Mouse (Mus musculus) layer of hippocampus, adult 2 months (tissue): ENCODE measurements at regions not wholly inside any gene's neighbourhood (a gene's known extent, or its start where the extent isn't known, plus 50 kb on each side); places are given as distances from the start of the nearest gene placed in this dataset.
"Not testable (repeated sequence)": the region's sequence is repeated elsewhere in the genome, so short reads cannot be mapped to it uniquely, and the experiment has no call there.

Source experiments
- DNase-seq, 2 experiments: peaks; one replicate each; pipeline ENCODE4 v3.0.0; 2022; ENCODE audit warnings: low spot score in 2 of 2
- H3K27ac ChIP-seq: fragments of 200-600 bp; 2 replicates; pipeline ENCODE4 v1.8.1; 2022
- H3K4me3 ChIP-seq: fragments of 200-600 bp; 2 replicates; pipeline ENCODE4 v1.8.1; 2022; ENCODE audit warnings: mild to moderate bottlenecking
- CTCF ChIP-seq: fragments of 200-600 bp; conservative IDR thresholded peaks from 2 replicates; pipeline ENCODE4 v1.8.1; 2022; ENCODE audit warnings: antibody characterized with exemption, mild to moderate bottlenecking, moderate library complexity

DNA sequence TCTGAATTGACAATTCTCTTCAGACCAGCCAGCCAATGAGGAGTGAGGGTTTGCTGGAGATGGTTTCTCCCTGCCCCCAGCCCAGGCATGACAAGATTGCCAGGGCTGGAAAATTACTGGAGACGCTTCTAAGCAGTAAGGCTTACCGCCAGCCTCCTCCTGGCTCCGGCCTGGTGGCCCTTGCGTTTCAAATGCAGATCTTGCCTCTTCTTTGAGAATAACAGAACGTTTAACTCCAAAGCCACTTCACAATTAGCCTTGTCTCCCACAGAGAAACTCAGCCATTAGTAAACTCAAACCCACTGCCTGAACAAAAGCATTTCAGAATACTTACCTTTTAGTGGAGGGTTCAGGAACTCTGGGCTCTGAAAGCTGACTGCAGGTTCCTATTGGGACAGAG, 150.6 kb upstream of the Ajap1 start:
- TF ChIP-seq CTCF, result no peak
- peak overlapping the region; percentile 53 for H3K27ac ChIP-seq

DNA sequence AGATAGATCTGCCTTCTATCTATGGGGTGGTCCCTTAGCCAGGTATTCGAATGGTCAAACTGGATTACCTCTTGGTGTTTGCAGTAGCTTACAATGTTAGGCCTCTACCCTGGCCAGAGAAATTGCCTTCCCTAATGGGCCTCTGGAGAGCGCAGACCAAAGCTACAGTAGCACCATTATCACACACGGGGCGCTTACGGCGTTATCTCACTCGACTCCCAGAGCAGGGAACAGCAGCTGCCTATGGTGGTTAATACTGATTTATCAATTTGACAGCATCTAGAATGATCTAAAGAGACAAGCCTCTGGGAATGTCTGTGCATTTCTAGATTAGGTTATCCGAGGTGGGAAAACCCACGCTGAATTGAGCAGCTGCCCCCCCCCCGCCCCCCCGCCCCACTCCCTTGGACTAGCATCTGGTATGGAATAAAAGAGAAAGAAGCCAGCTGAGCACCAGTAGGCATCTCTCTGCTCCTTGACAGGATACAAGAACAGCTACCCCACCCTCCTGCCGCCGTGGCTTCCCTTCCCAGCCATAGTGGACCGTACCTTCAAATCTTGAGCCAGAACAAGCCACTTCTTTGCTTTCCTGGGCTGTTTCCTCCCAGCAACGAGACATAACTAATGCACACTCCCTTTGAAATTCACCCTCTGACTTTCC, 151.7 kb upstream of the Ajap1 start:
- TF ChIP-seq CTCF, result no peak
- H3K4me3 ChIP-seq, result no peak overlapping the region
- peak overlapping the region; percentile 53 for H3K27ac ChIP-seq
- DNase-seq, result no peak

More for the DNA sequence above, 150.6 kb upstream of the Ajap1 start:
- DNase-seq, result peak in 1 of 2 experiments; percentile 11
- H3K4me3 ChIP-seq, result no peak overlapping the region

DNA sequence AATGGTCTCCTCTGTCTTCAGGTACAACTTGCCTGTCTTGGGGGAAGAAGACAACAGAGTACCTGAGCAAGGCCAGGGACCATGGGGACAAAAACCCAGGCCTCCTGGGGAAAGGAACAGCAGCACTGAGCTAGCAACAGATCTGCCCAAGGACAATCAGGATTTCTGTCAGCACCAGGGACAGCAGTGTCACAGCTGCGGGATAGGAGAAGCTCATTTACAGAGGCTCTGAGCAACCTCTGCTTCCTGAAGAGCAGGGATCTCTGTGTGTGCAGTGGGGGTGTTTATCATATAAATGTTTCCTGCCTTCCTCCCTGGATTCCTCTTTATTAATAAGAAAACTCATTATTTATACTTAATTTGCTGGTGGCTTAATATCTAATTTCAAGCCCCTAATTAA, 155.4 kb upstream of the Ajap1 start:
- H3K27ac ChIP-seq, result no peak overlapping the region
- no peak for DNase-seq
- no peak overlapping the region for H3K4me3 ChIP-seq
- no peak for TF ChIP-seq CTCF

DNA sequence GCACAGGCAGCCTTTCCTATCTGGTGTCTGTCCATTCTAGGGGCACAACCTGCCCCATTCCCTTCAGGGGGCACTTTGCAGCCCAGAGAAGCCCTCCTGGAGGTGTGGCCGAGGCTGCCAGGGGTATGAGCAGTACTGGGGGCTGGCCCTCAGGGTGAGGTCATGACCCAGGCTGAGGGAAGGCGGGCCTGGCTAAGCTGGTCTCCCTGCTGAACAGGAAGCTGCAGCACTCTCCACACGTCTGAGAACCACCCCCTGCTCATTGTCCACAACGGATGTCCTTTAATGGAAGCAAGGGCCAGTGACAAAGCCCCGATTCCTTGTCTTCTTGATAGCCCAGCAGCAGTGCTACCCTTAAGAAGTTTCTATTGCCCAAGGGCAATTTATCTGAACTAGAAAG, 169.2 kb upstream of the Ajap1 start:
- Histone ChIP-seq H3K4me3 (no peak overlapping the region), H3K27ac (no peak overlapping the region)
- no peak for TF ChIP-seq CTCF
- no peak for DNase-seq

DNA sequence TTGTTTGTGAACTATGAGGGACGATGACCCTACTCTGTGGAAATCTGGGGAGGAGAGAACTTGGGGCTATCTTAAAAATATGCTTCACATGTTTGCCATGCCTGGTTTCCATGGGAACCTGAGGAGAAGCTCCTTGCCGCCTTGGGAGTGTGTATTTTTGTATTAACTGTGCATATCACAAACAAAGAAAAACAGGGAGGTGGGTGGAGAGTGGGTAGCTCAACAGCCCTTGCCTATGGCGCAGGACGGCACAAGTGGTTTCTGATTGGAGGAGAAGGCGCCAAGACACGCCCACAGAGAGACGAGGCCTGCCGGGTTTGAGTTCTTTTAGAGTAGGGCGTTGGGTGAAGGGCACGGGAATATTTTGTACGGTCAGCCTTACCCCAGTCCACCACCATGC, 170.2 kb upstream of the Ajap1 start:
- TF ChIP-seq CTCF, result no peak
- peak in 1 of 2 experiments; percentile 37 for DNase-seq
- Histone ChIP-seq H3K27ac (no peak overlapping the region), H3K4me3 (no peak overlapping the region)

DNA sequence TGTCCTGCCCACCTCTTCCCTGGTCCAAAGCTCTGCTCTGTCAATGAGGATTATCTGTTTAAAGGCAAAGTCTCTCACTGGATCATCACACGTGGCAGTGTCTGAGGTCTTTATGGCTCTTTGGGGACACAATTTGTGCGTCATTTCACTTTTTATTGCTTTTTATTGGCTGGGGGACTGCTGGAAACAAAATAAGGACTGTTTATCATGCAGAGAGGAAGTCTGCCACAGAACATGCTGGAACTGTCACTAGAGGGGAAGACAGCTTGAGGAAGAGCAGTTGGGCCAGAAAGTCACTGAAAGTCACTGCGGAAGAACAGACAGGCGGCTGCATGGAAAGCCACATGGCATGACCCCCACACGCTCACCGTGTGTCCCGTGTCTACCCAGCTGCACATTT, 180.1 kb upstream of the Ajap1 start:
- no peak overlapping the region for H3K4me3 ChIP-seq
- H3K27ac ChIP-seq, result no peak overlapping the region
- no peak for TF ChIP-seq CTCF
- DNase-seq, result no peak

DNA sequence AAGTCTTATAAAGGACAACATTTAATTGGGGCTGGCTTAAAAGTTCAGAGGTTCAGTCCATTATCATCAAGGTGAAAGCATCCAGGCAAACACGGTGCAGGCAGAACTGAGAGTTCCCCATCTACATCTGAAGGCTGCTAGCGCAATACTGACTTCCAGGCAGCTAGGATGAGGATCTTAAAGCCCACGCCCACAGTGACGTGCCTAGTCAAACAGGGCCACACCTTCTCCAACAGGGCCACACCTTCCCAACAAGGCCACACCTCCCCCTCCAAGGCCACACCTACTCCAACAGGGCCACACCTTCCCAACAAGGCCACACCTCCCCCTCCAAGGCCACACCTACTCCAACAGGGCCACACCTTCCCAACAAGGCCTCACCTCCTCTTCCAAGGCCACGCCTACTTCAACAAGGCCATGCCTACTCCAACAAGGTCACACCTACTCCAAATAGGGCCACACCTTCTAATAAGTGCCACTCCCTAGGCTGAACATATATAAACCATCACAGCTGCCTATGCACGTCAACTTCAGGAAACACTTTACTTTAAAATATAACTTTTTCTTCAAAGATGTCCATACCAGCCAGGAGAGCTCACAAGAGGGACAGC, 184.1 kb upstream of the Ajap1 start:
- not testable (repeated sequence) for DNase-seq, H3K27ac ChIP-seq, H3K4me3 ChIP-seq

DNA sequence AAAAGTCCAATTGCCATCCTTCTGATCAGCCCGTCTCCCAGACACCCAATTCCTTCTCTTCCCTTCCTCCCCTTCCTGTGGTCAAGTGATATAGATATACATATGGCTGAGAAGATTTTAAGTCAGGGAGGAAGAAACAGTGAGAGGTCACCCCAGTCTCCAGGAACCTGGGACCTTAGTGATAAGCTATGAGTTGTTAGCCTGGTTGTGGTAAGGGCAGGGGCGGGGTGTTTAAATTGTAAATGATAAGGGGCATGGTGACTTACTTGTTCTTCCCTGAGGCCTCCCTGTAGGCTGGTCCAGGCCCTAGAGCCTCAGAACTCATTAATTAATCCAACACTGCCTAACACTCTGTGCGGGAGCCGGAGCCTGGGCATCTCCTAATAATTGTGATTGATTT, 186.5 kb upstream of the Ajap1 start:
- no peak overlapping the region for H3K27ac ChIP-seq
- DNase-seq, result no peak
- H3K4me3 ChIP-seq, result no peak overlapping the region
- TF ChIP-seq CTCF, result no peak

DNA sequence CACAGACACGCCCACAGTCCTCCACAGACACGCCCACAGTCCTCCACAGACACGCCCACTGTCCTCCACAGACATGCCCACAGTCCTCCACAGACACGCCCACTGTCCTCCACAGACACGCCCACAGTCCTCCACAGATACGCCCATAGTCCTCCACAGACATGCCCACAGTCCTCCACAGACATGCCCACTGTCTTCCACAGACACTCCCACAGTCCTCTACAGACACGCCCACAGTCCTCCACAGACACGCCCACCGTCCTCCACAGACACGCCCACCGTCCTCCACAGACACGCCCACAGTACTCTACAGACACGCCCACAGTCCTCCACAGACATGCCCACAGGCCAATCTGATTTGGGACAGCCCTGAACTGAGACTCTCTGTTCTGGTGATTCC, 187.6 kb upstream of the Ajap1 start:
- H3K4me3 ChIP-seq, result no peak overlapping the region
- no peak for DNase-seq
- no peak for TF ChIP-seq CTCF
- H3K27ac ChIP-seq, result no peak overlapping the region

DNA sequence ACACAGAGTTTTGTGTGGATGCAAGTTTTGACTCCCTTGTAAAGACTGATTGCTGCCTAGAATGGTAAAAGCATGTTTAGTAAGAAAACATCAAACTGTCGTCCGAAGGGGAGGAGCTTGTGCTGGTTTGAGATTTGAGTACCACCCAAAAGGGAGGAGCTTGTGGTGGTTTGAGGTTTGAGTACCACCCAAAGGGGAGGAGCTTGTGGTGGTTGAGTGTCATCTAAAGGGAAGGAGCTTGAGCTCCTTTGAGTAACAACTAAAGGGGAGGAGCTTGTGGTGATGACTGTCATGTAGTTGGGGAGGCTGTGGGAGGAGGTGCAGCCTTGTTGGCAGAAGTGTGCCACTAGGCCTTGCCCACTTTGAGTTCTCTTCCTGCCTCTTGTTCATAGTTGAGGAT, 192.8 kb upstream of the Ajap1 start:
- no peak for DNase-seq
- no peak overlapping the region for H3K4me3 ChIP-seq
- no peak for TF ChIP-seq CTCF
- H3K27ac ChIP-seq, result no peak overlapping the region

DNA sequence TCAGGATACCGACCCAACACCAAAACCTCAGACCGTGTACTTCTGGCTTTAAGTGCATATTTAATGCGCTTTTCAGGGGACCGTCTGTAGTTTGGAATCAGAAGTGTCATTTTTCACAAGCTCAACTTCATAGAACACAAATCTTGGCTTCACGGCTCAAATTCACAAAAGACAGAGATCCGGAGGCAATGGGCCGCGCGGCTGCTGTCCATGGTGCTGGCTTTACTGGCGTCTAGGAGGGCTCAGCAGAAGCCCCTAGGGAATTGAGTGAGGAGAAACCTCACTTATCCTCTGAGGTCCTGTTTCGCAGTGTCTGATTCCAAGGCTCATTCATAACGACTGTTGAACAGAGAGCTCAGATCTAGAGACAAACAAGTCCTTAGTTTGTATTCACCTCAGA, 196.5 kb upstream of the Ajap1 start:
- Histone ChIP-seq H3K27ac (no peak overlapping the region), H3K4me3 (no peak overlapping the region)
- DNase-seq, result no peak
- no peak for TF ChIP-seq CTCF

DNA sequence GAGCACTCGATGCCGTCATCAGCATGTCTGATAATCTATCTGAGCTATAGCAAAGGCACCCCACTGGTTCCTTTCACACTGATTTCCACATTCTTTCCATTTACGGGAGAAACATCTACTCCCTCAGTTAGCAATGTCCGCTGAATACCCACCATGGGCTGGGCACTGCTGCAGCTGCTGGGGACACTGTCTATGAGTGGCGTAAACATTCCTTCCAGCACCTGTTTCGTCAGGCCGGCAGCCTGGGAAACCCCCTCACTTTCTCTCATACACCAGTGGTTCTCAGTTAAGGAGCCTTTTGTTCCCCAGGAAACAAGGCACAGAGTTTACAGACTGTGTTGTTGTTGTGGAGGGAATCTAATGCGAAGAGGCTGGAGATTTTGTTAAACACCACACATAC, 205.8 kb upstream of the Ajap1 start:
- DNase-seq, result no peak
- no peak for TF ChIP-seq CTCF
- Histone ChIP-seq H3K4me3 (no peak overlapping the region), H3K27ac (no peak overlapping the region)

DNA sequence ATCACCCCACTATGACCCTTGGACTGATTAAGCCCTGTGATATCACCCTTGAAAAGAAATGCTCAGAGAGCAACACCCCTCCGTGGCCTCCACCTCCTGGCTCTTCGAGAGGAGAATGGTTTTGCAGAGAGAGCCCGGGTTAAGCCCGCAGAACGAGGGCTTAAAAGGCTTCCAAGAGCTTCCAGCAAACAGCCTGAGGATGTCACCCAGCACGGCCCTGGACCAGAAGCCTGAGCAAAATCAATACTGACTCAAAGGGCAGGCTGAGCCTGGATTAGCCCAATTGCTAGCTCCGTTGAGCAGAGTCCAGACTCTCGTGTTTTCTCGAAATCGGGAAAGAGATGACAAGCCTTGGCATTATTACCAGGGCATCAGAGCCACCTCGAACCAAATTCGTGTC, 211.3 kb upstream of the Ajap1 start:
- H3K4me3 ChIP-seq, result no peak overlapping the region
- TF ChIP-seq CTCF, result no peak
- H3K27ac ChIP-seq, result no peak overlapping the region
- DNase-seq, result no peak

DNA sequence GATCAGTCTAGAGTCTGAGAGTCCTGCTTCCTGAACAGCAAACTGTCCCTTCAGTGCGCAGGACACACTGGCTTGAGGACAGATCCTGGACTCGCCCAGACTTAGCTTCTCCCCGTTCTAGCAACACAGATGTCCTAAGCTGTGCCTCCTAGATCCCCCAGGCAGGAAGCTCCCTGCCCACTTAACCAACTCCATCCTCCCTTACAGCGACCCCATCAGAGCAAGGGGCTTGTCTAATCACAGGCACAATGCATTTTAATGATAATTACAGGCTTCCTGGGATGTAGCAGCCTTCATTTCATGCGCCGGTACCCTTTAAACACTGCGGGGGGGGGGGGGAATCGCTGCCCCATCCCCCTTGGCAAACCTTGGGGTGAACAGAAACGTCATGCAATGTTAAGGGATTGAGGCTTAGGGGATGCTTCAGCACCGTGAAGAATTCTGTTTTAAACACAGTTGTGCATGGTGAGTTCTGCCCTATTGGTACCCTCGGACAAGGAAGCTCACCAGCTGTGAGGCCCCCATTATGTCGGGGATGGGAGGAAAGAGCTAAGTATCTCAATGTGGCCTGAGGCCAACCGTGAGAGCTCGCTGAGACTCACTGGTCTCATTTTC, 213.9 kb upstream of the Ajap1 start:
- Histone ChIP-seq H3K27ac (no peak overlapping the region), H3K4me3 (no peak overlapping the region)
- no peak for DNase-seq
- no peak for TF ChIP-seq CTCF
